Mouse (Mus musculus) E14TG2a.4 (cell line): ENCODE results near the gene Ak8.
A peak's percentile ranks its signal among the peaks of the same experiment; 100 is the strongest.

Experiments used
- H3K27me3 ChIP-seq: 2 replicates; pipeline ENCODE4 v1.6.1; 2014; ENCODE audit warnings: low read length, control low read depth; ENCODE audit not compliant: insufficient read depth
- H3K36me3 ChIP-seq: 2 replicates; pipeline ENCODE4 v1.6.1; 2014; ENCODE audit warnings: low read length, control low read depth; ENCODE audit not compliant: insufficient read depth
- H3K4me1 ChIP-seq: replicated peaks from 2 replicates; pipeline ENCODE4 v1.6.1; 2014; ENCODE audit warnings: low read depth, low read length, control low read depth
- H3K4me3 ChIP-seq: replicated peaks from 2 replicates; pipeline ENCODE4 v1.5.1; 2014; ENCODE audit warnings: mild to moderate bottlenecking, low read length
- H3K9me3 ChIP-seq: 2 replicates; pipeline ENCODE4 v1.6.1; 2014; ENCODE audit warnings: low read length, control low read depth
- CTCF ChIP-seq: conservative IDR thresholded peaks from 2 replicates; pipeline ENCODE4 v1.5.1; 2014; ENCODE audit warnings: low read length
- NANOG ChIP-seq: IDR thresholded peaks from 2 replicates; pipeline ENCODE4 v1.6.1; 2014; ENCODE audit warnings: borderline replicate concordance, low read length, mixed read lengths
- POU5F1 ChIP-seq: IDR thresholded peaks from 2 replicates; pipeline ENCODE4 v1.6.1; 2014; ENCODE audit warnings: low read length, borderline replicate concordance

Gene Ak8

GRCm38 (mm10) chr2:28699361-28700335 is at the start of gene Ak8, which contains the start of gene Spaca9:
Ak8 (plus strand) TSS chr2:28700164.
Spaca9 (minus strand) TSS chr2:28699727.
- Histone ChIP-seq H3K4me3 (peak within 1 kb of the TSS; percentile 86), H3K4me1 (peaks cover 29% of the 10 kb centered on the region), H3K27me3 (peaks cover 10% of the 10 kb centered on the region; the same call in 1 of the 2 replicates), H3K9me3 (no peaks in the 10 kb centered on the region), H3K36me3 (no peaks in the 10 kb centered on the region)
- TF ChIP-seq NANOG (no peak), POU5F1 (no peak), CTCF (no peak)

- TF ChIP-seq CTCF = no peak
- TF ChIP-seq POU5F1 = no peak
- no peak for TF ChIP-seq NANOG
- Histone ChIP-seq H3K9me3 (no peaks in the 10 kb centered on the region), H3K4me3 (no peak overlapping the region), H3K36me3 (peaks cover 19% of the 10 kb centered on the region), H3K4me1 (peaks cover 3% of the 10 kb centered on the region; the same call in 1 of the 2 replicates), H3K27me3 (no peaks in the 10 kb centered on the region)
Measured at GRCm38 (mm10) chr2:28650526-28650925, 49.4 kb upstream of the Ak8 start.

- H3K9me3 ChIP-seq = no peaks in the 10 kb centered on the region
- peaks cover 34% of the 10 kb centered on the region for H3K36me3 ChIP-seq
- no peaks in the 10 kb centered on the region for H3K27me3 ChIP-seq
- peaks cover 15% of the 10 kb centered on the region for H3K4me1 ChIP-seq
- no peak for TF ChIP-seq CTCF
- TF ChIP-seq POU5F1 = no peak
- no peak for TF ChIP-seq NANOG
- H3K4me3 ChIP-seq = no peak overlapping the region
Measured at GRCm38 (mm10) chr2:28653351-28653750, 46.6 kb upstream of the Ak8 start.

GRCm38 (mm10) chr2:28654295-28654694 is 45.7 kb upstream of the Ak8 start:
- Histone ChIP-seq H3K9me3 (no peaks in the 10 kb centered on the region), H3K4me3 (no peak overlapping the region), H3K4me1 (peaks cover 15% of the 10 kb centered on the region), H3K27me3 (no peaks in the 10 kb centered on the region), H3K36me3 (peaks cover 44% of the 10 kb centered on the region)
- TF ChIP-seq CTCF (peak; percentile 92), NANOG (no peak), POU5F1 (no peak)

GRCm38 (mm10) chr2:28656216-28656615 is 43.7 kb upstream of the Ak8 start:
- H3K4me3 ChIP-seq = peak overlapping the region; percentile 37; the same call in 1 of the 2 replicates
- H3K36me3 ChIP-seq = peaks cover 63% of the 10 kb centered on the region
- no peaks in the 10 kb centered on the region for H3K9me3 ChIP-seq
- peaks cover 15% of the 10 kb centered on the region for H3K4me1 ChIP-seq
- TF ChIP-seq NANOG (no peak), POU5F1 (no peak), CTCF (no peak)
- no peaks in the 10 kb centered on the region for H3K27me3 ChIP-seq

- no peaks in the 10 kb centered on the region for H3K9me3 ChIP-seq
- H3K4me3 ChIP-seq = no peak overlapping the region
- peaks cover 98% of the 10 kb centered on the region for H3K36me3 ChIP-seq
- no peaks in the 10 kb centered on the region for H3K4me1 ChIP-seq
- TF ChIP-seq POU5F1 (no peak), CTCF (no peak), NANOG (no peak)
- no peaks in the 10 kb centered on the region for H3K27me3 ChIP-seq
Measured at GRCm38 (mm10) chr2:28662891-28663290, 37.1 kb upstream of the Ak8 start.

GRCm38 (mm10) chr2:28665818-28666217 is 34.1 kb upstream of the Ak8 start:
- TF ChIP-seq NANOG (no peak), CTCF (no peak), POU5F1 (no peak)
- no peak overlapping the region for H3K4me3 ChIP-seq
- no peaks in the 10 kb centered on the region for H3K27me3 ChIP-seq
- H3K9me3 ChIP-seq = no peaks in the 10 kb centered on the region
- peaks cover 98% of the 10 kb centered on the region for H3K36me3 ChIP-seq
- no peaks in the 10 kb centered on the region for H3K4me1 ChIP-seq

GRCm38 (mm10) chr2:28671438-28671837 is 28.5 kb upstream of the Ak8 start:
- no peaks in the 10 kb centered on the region for H3K9me3 ChIP-seq
- H3K4me3 ChIP-seq = no peak overlapping the region
- TF ChIP-seq POU5F1 = no peak
- TF ChIP-seq NANOG = no peak
- no peak for TF ChIP-seq CTCF
- H3K27me3 ChIP-seq = no peaks in the 10 kb centered on the region
- no peaks in the 10 kb centered on the region for H3K4me1 ChIP-seq
- H3K36me3 ChIP-seq = peaks cover 97% of the 10 kb centered on the region
